Mouse (Mus musculus): ENCODE measurements around the gene Hsd17b7.

Gene Hsd17b7

GRCm38 (mm10) chr1:169934005-169934725, 34.9 kb downstream of the Hsd17b7 start:
- no peak for DNase-seq (ENCODE audit: low spot score)

- DNase-seq (ENCODE audit: low spot score), result no peak
Observed at GRCm38 (mm10) chr1:169932122-169932746, 36.8 kb downstream of the Hsd17b7 start.

GRCm38 (mm10) chr1:169931698-169932097, 37.3 kb downstream of the Hsd17b7 start:
- DNase-seq (ENCODE audit: low spot score), result no peak

DNA sequence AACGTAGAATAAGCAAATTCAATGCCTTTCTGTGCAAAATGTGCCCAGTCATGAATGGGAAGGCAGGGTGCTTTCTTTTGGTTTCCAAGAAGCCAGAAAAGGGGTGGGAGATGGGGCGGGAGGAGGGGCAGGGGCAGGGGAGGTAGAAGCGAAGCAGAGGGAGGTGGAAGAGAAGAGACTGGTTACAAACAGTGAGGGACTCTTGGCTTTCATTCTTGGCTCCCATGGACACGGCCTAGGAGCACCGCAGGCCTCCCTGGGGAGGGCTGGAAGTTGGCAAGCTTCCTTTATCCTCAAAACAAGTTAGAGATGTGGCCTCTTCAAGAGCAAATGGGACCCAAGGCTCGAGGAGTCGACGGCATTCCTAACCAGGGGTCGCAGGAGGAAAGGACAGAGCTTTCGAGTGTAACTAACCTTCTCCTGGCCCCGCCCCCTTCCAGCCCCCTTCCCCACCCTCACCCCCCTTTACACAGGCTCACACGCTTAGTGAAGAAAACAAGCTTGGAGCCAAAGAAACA, 40.5 kb downstream of the Hsd17b7 start, which contains the start of gene Ccdc190:
Gene Ccdc190 (plus strand): TSS at position 195 of the 518 bp plus-strand sequence.
- DNase-seq (ENCODE audit: low spot score), result no peak

DNA sequence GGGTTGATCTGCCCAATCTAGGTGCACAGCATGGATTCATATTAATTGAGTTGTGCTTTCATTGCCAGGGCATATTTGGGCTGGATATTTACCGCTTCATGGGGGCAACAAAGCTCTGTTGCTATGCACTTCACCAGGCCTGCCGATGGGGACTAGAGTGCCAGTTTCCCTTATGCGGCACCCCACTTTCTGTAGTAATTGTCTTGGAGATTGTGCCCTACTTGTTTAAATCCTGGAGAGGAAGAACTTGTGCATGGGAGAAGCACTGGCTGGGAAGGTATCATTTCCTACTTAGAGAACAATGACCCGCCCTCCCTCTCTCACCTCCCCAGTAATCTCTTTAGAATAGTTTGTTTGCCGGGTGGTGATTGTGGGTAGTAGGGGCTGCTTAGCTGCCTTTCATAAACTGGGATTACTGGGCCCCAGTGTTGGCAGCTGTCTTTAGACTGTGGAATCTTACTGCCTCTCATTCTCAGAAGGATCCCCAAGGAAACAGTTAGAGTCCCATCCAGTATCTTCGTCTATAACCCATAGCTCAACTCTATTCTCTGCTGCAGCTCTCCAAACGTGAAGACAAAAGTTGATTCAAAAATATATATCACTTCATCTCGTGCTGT, 41.2 kb downstream of the Hsd17b7 start:
- no peak for DNase-seq (ENCODE audit: low spot score)

DNA sequence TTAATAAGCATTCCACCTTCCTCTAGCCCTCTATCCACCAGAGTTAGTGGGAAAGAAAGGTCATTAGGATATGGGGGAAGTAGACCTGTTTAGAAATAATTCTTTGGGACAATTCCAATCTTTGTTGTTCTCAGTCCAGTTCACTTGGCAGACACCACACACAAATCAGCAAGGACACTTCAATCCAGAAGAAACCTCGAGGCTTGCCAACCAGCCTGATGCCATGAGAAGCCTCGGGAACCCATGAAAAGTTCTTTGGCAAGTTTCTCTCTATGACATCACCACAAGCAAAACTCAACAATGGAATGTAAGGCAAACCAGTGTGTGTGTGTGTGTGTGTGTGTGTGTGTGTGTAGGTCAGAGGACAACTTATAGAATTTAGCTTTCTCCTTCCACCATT, 44.5 kb downstream of the Hsd17b7 start:
- no peak for DNase-seq (ENCODE audit: low spot score)

DNA sequence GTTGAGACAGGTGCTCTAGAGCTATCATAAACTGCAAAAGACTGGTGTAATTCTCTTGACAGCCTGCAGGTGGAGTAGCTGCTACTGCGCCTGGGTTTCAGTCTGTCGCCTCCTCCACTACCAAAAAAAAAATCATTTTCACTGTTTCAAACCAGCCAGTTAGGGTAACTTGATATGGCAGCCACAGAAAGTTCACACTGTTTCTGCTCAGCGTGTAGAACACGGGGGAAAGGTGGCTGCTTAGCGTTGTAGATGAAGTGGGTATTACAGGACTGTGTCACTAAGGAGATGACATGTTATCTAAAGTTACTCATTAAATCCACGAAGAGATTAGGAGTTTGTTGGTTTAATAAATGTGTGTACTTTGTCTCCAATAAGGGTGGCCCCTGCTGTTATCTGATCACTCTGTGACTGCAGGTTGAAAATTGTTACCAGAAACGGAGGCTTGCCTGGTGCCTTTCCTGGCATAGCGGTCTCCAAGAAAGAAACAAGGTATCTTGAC, 47.3 kb downstream of the Hsd17b7 start:
- no peak for DNase-seq (ENCODE audit: low spot score)

- DNase-seq (ENCODE audit: low spot score), result peak; percentile 11
Observed at GRCm38 (mm10) chr1:169919211-169919610, 49.8 kb downstream of the Hsd17b7 start.

- no peak for DNase-seq (ENCODE audit: low spot score)
Observed at GRCm38 (mm10) chr1:169917998-169918397, 51.0 kb downstream of the Hsd17b7 start.

DNA sequence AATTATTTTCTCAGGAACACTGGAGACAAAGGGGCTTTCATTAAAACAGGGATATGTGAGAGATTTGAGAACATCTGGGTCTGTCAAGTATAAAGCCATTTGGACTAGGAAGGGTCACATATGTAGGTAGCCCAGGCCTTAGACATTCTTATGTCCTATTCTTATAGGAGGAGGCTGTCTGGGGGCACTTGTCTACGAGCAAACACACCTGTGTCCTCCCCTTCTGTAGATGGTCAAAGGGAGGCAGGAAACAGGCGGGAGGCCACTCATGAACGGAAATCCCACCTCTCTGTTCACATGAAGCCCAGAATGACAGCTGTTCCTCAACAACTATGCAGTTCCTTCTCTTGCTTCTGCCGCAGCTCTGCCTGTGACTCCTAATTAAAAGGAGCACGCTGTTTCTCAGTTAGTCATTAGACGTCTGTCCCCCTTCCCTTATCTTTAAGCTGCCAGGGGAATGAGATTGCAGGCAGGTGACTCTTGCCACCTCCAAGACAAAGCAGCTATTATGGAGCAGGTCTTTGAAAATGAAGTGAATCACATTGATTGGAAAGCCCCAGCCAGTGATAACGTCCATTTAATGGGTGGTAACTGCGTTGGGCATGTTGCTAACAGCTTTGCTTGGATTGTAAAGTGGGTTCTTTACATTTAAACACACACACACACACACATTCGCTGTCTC, 51.8 kb downstream of the Hsd17b7 start:
- no peak for DNase-seq (ENCODE audit: low spot score)

GRCm38 (mm10) chr1:169916659-169917058, 52.4 kb downstream of the Hsd17b7 start:
- DNase-seq (ENCODE audit: low spot score), result no peak

DNA sequence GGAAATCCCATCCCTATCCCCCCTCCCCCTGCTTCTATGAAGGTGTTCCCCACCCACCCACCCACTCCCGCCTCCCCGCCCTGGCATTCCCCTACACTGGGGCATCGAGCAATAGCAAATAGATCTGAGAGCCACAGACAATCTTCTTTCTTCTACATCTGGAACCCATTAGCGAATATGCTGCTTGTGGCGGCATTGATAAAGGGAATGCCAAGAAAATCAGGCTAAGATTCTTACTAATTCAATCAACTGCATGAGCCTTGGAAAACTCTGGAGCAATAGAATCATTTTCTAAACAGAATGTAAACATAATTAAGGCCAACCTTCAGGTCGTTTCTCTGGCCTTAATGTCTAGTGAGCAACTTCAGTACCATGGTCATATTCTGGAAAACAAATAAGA, 57.5 kb downstream of the Hsd17b7 start:
- no peak for DNase-seq (ENCODE audit: low spot score)

DNA sequence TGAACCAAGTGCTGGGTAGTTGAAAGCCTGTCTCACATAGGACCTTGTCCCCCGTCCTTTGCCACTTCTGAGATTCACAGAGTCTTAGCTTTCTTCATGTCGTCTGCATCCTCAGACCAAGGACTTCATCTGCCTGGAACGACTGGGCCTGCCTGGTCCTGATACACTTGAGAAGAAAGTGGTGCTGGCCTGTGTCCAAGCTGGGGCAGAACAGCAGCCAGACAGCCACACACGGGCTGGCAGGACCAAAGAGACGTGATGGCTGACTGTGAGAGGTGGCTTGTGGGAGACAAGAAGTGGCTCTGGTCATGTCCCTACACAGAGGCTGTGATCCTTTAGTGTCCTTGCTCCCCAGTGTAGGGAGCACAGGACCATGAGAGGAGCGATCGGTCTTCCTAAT, 58.3 kb downstream of the Hsd17b7 start:
- no peak for DNase-seq (ENCODE audit: low spot score)

DNA sequence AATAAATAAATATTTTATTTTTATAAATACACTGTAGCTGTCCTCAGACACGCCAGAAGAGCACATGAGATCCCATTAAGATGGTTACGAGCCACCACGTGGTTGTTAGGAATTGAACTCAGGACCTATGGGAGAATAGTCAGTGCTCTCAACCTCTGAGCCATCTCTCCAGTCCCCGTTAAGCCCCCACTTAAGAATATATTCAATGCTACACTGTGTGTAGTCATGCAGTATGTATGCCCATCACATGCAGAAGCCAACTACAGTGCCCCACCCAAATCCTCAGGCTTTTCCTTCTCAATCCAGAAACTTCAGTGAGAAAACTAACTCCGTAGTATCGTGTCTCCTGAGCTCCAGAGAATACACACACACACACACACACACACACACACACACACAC, 59.4 kb downstream of the Hsd17b7 start:
- DNase-seq (ENCODE audit: low spot score), result no peak

- no peak for DNase-seq (ENCODE audit: low spot score)
Observed at GRCm38 (mm10) chr1:169909163-169909562, 59.9 kb downstream of the Hsd17b7 start.

DNA sequence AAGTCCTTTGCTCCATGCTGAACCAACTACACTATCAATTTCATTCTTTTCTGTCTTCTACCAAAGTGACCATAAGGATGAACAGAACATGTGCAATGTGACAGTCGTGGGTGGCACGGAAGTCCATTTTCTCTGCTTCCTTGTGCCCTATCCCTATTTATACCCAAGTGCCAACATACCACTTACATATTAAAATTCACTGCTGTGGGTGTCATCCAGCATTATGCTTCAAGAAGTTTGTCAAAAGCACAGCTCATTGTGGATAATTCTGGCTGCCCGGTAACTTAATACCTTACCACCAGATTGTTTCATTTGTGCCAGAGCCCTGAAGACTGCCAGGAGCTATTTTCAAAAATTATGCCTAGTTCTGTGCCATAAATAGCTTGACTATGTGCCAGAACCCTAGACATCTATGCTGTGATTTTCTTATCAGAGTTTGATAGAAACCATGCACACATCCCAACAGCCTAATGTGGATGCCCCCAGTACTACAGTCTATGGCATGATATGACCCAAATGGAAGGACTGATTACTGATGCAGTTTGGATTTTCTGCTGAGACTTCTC, 68.2 kb downstream of the Hsd17b7 start:
- DNase-seq (ENCODE audit: low spot score), result no peak
